Mouse (Mus musculus): ENCODE results near the gene Cabp2. TPM values are rescaled to one million over a fixed set of nuclear protein-coding genes. Genes with fewer than 3 reads are reported as not detected.
"Not testable (repeated sequence)": the region's sequence is repeated elsewhere in the genome, so short reads cannot be mapped to it uniquely, and the experiment has no call there.

Gene Cabp2
- polyA plus RNA-seq, 1 experiment from 2014 or later: not detected

DNA sequence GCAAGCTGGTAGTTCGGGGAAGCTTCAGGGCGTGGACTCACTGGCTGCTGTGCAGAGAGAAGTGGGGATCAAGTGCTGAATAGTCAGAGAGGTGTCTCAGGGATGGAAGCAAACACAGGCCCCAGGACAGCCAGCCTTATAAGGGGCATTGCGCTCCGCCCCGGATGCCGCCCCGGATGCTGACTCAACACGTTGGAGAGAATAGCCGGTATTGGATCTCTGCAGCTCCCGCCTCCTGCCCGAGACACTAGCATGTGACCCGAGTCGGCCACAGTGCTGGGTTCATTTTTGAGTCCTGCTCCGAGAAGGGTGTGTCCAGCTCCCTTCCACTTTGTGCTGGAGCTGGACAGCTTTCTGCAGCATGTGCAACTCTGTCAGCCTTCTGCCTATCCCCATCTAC is 39.3 kb upstream of the Cabp2 start:
- no peak overlapping the region for H3K4me3 ChIP-seq (ENCODE audit: low read length)
- H3K27ac ChIP-seq (ENCODE audit: low read length): no peak overlapping the region
- WGBS: 61% methylated on average over 14 of the region's 14 CpGs
- peaks cover 11% of the 10 kb centered on the region for H3K4me1 ChIP-seq (replicated peaks; ENCODE audit: control insufficient read depth, insufficient read depth, low read length)
- no peaks in the 10 kb centered on the region for H3K36me3 ChIP-seq (ENCODE audit: control insufficient read depth, insufficient read depth, low read length)
- H3K27me3 ChIP-seq (ENCODE audit: control insufficient read depth, insufficient read depth, low read depth, low read length): no peaks in the 10 kb centered on the region
- H3K9ac ChIP-seq (ENCODE audit: low read length): no peak overlapping the region
- no peak overlapping the region for H3K4me2 ChIP-seq (ENCODE audit: low read depth, low read length)
- H3K9me3 ChIP-seq (ENCODE audit: control insufficient read depth, low read length): no peaks in the 10 kb centered on the region
- ATAC-seq (ENCODE audit: low read depth): no peak

DNA sequence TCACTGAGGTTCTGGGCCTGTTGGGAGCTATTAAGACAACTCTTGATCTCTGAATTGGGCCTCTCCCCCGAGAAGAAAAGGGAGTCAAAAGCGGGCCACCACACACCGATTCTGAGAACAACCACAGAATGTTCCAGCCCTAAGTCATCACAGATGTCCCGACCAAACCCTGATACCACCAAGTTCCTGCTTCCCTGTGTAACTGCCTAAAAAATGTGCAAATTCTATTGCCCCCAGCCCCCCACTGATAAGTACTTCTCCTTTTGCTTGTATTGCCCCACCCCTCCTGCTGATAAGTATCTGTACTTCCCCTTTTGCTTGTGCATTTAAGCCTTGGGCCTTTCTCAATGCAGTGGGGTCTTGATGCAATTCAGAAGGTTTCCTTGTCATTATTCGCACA is 37.3 kb upstream of the Cabp2 start:
- not testable (repeated sequence) for H3K4me3 ChIP-seq (ENCODE audit: low read length)
- 68% methylated on average over 5 of the region's 5 CpGs for WGBS

DNA sequence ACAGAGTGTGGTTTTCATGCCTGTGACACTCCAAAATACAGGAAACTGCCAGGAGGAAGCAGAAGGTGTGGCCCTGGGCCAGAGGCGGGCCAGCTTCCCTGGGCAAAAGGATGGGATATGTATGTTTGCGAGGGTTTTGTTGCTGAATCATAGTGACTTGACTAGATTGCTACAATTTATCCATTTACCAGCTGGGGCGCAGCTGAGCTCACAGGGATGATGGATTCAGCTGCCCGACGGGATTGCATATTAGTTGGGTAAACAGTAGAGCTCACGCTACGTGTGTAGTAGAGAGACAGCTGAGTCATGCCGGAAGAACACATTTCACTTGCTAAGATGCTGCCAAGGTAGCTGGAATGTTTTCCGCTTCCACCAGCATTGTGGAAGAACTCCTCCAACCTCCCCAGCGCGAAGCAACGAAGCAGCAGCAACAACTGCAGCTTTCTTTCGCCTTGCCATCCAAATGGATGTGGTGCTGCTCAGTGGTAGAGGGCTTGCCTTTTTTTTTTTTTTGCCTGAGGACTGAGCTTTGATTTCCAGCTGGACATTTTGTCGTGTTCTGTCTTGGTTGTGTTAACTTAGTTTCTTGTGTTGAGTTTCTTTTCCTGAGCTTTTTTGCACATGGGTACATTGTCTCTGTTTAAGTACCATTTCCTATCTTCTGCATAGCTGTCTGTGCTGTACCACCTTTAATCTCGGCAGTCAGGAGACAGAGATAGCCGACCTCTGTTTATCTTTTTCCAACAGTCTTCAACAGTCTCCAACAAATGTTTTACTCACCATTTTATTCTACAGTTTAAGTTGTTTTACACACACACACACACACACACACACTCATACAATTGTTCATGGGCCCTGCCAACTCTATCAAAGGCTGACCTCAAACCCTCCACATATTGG is 35.2 kb upstream of the Cabp2 start, which contains the start of gene Gstp2:
Gene Gstp2 (minus strand): TSS at position 58 of the 900 bp plus-strand sequence.
- peak; percentile 90 for ATAC-seq (ENCODE audit: low read depth)
- Histone ChIP-seq H3K36me3 (ENCODE audit: control insufficient read depth, insufficient read depth, low read length) (no peaks in the 10 kb centered on the region), H3K4me1 (replicated peaks; ENCODE audit: control insufficient read depth, insufficient read depth, low read length) (peaks cover 4% of the 10 kb centered on the region), H3K9me3 (ENCODE audit: control insufficient read depth, low read length) (no peaks in the 10 kb centered on the region), H3K4me3 (ENCODE audit: low read length) (0 out of 2 replicates have a peak within 1 kb of the TSS, but pooled peaks have one; percentile 8), H3K4me2 (ENCODE audit: low read depth, low read length) (peak within 1 kb of the TSS; percentile 47), H3K9ac (ENCODE audit: low read length) (no peak within 1 kb of the TSS), H3K27ac (ENCODE audit: low read length) (no peak within 1 kb of the TSS), H3K27me3 (ENCODE audit: control insufficient read depth, insufficient read depth, low read depth, low read length) (no peaks in the 10 kb centered on the region)
- WGBS: 22% methylated on average over 16 of the region's 16 CpGs

More for the DNA sequence above, 37.3 kb upstream of the Cabp2 start:
- not testable (repeated sequence) for H3K4me1 ChIP-seq (replicated peaks; ENCODE audit: control insufficient read depth, insufficient read depth, low read length); ATAC-seq (ENCODE audit: low read depth); H3K9me3 ChIP-seq (ENCODE audit: control insufficient read depth, low read length); H3K27me3 ChIP-seq (ENCODE audit: control insufficient read depth, insufficient read depth, low read depth, low read length); H3K4me2 ChIP-seq (ENCODE audit: low read depth, low read length); H3K36me3 ChIP-seq (ENCODE audit: control insufficient read depth, insufficient read depth, low read length); H3K27ac ChIP-seq (ENCODE audit: low read length); H3K9ac ChIP-seq (ENCODE audit: low read length)

DNA sequence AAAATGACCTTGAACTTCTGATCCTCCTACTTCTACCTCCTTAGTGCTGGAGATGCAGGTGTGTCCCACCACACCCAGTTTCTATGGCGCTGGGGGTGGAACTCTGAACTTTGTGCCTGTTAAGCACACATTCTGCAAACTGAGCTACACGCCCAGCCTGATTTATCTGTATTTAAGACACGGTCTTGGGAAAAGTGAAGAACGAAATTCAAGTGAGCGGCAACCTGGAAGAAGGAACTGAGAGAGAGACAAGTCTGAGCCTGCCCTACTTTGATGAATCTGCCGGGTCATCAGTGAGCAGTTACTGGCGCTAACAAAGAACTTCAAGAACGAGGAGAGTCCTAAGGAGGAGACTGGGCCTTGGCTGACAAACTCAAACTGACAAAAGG is 34.5 kb upstream of the Cabp2 start:
- Histone ChIP-seq H3K27me3 (ENCODE audit: control insufficient read depth, insufficient read depth, low read depth, low read length) (no peaks in the 10 kb centered on the region), H3K9me3 (ENCODE audit: control insufficient read depth, low read length) (no peaks in the 10 kb centered on the region), H3K4me3 (ENCODE audit: low read length) (no peak overlapping the region), H3K36me3 (ENCODE audit: control insufficient read depth, insufficient read depth, low read length) (no peaks in the 10 kb centered on the region), H3K27ac (ENCODE audit: low read length) (no peak overlapping the region), H3K9ac (ENCODE audit: low read length) (no peak overlapping the region), H3K4me2 (ENCODE audit: low read depth, low read length) (no peak overlapping the region), H3K4me1 (replicated peaks; ENCODE audit: control insufficient read depth, insufficient read depth, low read length) (peaks cover 4% of the 10 kb centered on the region)
- 65% methylated on average over 8 of the region's 8 CpGs for WGBS
- no peak for ATAC-seq (ENCODE audit: low read depth)

DNA sequence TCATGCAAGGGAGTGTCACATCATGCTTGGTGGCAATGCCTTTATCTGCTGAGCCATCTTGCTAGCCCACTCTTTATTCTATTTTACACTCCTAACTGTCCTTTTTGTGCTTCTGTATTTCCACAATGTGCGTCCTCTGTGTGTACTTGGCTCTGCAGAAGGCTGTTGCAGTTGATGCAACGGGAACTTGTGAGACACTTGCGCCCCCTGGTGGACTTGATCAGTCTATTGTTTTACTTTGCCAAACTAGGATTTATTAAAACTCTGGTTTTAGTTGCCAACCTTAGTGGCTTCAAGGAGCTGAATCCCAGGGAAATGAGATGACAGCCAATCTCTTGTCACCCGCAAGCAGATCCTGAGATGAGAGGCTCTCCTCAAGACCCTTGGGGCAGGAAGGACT is 33.5 kb upstream of the Cabp2 start:
- no peak overlapping the region for H3K27ac ChIP-seq (ENCODE audit: low read length)
- no peaks in the 10 kb centered on the region for H3K27me3 ChIP-seq (ENCODE audit: control insufficient read depth, insufficient read depth, low read depth, low read length)
- peaks cover 4% of the 10 kb centered on the region for H3K4me1 ChIP-seq (replicated peaks; ENCODE audit: control insufficient read depth, insufficient read depth, low read length)
- H3K9ac ChIP-seq (ENCODE audit: low read length): no peak overlapping the region
- ATAC-seq (ENCODE audit: low read depth): no peak
- 12% methylated on average over 4 of the region's 4 CpGs for WGBS
- H3K36me3 ChIP-seq (ENCODE audit: control insufficient read depth, insufficient read depth, low read length): no peaks in the 10 kb centered on the region
- H3K4me3 ChIP-seq (ENCODE audit: low read length): no peak overlapping the region
- H3K9me3 ChIP-seq (ENCODE audit: control insufficient read depth, low read length): no peaks in the 10 kb centered on the region
- H3K4me2 ChIP-seq (ENCODE audit: low read depth, low read length): no peak overlapping the region

DNA sequence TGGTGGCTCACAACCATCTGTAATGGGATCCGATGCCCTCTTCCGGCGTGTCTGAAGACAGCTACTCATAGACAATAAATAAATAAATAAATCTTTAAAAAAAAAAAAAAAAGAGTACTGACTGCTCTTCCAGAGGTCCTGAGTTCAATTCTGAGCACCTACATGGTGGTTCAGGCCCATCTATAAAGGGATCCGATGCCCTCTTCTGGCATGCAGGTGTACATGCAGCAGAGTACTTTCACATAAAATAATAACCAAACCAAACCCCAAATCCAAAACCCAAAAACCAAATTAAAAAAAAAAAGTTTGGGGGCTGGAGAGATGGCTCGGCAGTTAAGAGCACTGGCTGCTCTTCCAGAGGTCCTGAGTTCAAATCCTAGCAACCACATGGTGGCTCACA is 32.3 kb upstream of the Cabp2 start:
- H3K36me3 ChIP-seq (ENCODE audit: control insufficient read depth, insufficient read depth, low read length); H3K27me3 ChIP-seq (ENCODE audit: control insufficient read depth, insufficient read depth, low read depth, low read length); H3K27ac ChIP-seq (ENCODE audit: low read length); H3K4me2 ChIP-seq (ENCODE audit: low read depth, low read length); ATAC-seq (ENCODE audit: low read depth); H3K9ac ChIP-seq (ENCODE audit: low read length); H3K4me3 ChIP-seq (ENCODE audit: low read length); H3K4me1 ChIP-seq (replicated peaks; ENCODE audit: control insufficient read depth, insufficient read depth, low read length); H3K9me3 ChIP-seq (ENCODE audit: control insufficient read depth, low read length): not testable (repeated sequence)
- WGBS: 65% methylated on average over 5 of the region's 5 CpGs

DNA sequence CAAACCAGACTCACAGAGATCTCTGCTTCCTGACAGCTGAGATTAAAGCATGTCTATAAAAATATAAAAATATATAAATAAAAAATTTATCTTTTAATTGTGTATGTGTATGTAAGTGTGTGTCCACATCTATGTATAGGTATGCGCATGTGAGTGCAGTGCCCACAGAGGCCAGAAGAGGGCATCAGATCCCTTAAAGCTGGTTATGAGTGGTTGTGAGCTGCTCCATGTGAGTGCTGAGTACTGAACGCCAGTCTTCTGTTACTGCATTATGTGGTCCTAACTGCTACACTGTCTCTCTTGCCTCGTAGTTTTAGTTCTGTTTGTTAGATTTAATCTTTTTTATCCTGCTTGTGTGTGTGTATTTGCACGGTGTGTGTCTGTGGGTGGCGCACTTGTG is 30.4 kb upstream of the Cabp2 start:
- no peaks in the 10 kb centered on the region; the same call in 1 of the 2 replicates for H3K4me1 ChIP-seq (replicated peaks; ENCODE audit: control insufficient read depth, insufficient read depth, low read length)
- ATAC-seq (ENCODE audit: low read depth): no peak
- no peaks in the 10 kb centered on the region; the same call in 1 of the 2 replicates for H3K27me3 ChIP-seq (ENCODE audit: control insufficient read depth, insufficient read depth, low read depth, low read length)
- H3K4me2 ChIP-seq (ENCODE audit: low read depth, low read length): no peak overlapping the region
- H3K27ac ChIP-seq (ENCODE audit: low read length): no peak overlapping the region
- WGBS: 88% methylated on average over 5 of the region's 5 CpGs
- no peaks in the 10 kb centered on the region for H3K36me3 ChIP-seq (ENCODE audit: control insufficient read depth, insufficient read depth, low read length)
- H3K9ac ChIP-seq (ENCODE audit: low read length): no peak overlapping the region
- H3K4me3 ChIP-seq (ENCODE audit: low read length): no peak overlapping the region
- H3K9me3 ChIP-seq (ENCODE audit: control insufficient read depth, low read length): no peaks in the 10 kb centered on the region

DNA sequence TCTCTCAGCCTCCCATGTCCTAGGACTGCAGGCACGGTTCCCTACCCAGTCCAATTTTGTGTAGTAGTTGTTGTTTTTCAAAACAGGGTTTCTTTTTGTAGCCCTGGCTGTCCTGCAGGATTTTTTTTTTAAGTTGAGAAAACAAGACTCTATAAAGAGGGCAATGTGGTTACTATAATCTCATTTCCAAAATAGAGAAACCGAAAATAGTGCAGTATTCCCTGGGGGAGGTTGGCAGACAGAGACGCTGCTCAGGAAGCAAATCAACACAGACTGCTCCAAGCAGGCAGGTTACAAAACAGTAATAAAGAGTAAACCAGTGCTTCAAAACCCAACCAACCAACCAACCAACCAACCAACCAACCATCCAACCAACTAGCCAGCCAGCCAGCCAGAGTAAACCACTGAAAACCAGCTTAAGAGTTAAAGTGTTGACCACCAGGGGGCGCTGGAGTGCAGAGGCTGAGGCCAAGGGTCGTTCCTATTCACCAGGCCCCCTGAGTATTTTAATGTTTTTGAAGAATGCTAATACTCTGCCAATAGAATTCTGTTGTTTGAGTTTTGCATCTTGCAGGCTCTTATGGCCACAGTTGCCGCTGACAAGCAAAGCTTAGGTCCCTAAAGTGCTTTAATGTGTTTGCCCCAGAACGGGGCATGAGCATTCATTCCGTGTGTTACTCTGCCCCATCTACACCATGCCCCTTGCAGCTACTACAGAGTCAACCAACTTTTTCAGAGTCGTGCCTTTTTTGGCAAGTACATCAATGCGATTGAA is 29.4 kb upstream of the Cabp2 start:
- 51% methylated on average over 10 of the region's 10 CpGs for WGBS

DNA sequence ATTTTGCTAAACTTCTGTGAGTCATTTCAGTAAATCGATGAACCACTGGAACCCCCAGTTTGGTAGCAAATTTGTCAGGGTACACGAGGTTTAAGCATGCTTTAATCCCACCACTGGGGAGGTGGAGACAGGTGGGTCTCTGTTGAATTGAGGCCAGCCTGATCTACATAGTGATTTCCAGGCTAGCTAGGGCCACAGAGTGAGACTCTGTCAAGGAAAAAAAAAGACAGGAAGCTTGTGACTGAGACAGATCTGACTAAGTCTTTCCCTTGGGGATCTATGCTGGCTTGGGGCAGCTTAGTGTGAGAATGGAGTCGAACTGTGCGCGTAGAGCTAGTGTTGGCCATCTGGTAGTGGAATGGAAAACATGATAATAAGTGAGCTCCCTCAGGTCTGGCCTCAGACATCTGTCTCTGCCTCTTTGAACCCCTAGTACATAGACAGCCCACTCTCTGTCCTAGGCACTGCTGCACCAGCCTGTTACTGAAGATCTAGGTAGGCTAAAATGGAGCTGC is 28.8 kb upstream of the Cabp2 start:
- Histone ChIP-seq H3K36me3 (ENCODE audit: control insufficient read depth, insufficient read depth, low read length) (no peaks in the 10 kb centered on the region), H3K27ac (ENCODE audit: low read length) (no peak overlapping the region), H3K4me1 (replicated peaks; ENCODE audit: control insufficient read depth, insufficient read depth, low read length) (no peaks in the 10 kb centered on the region), H3K9me3 (ENCODE audit: control insufficient read depth, low read length) (no peaks in the 10 kb centered on the region), H3K27me3 (ENCODE audit: control insufficient read depth, insufficient read depth, low read depth, low read length) (no peaks in the 10 kb centered on the region; the same call in 1 of the 2 replicates), H3K4me3 (ENCODE audit: low read length) (no peak overlapping the region), H3K9ac (ENCODE audit: low read length) (no peak overlapping the region), H3K4me2 (ENCODE audit: low read depth, low read length) (no peak overlapping the region)
- WGBS: 70% methylated on average over 5 of the region's 5 CpGs
- ATAC-seq (ENCODE audit: low read depth): no peak

More for the DNA sequence above, 29.4 kb upstream of the Cabp2 start:
- Histone ChIP-seq H3K27me3 (ENCODE audit: control insufficient read depth, insufficient read depth, low read depth, low read length) (no peaks in the 10 kb centered on the region; the same call in 1 of the 2 replicates), H3K27ac (ENCODE audit: low read length) (no peak overlapping the region), H3K9ac (ENCODE audit: low read length) (no peak overlapping the region), H3K4me1 (replicated peaks; ENCODE audit: control insufficient read depth, insufficient read depth, low read length) (no peaks in the 10 kb centered on the region), H3K4me2 (ENCODE audit: low read depth, low read length) (no peak overlapping the region), H3K9me3 (ENCODE audit: control insufficient read depth, low read length) (no peaks in the 10 kb centered on the region), H3K36me3 (ENCODE audit: control insufficient read depth, insufficient read depth, low read length) (no peaks in the 10 kb centered on the region), H3K4me3 (ENCODE audit: low read length) (no peak overlapping the region)
- no peak for ATAC-seq (ENCODE audit: low read depth)

Measured in lung, embryonic 16.5 days (tissue).